Mouse (Mus musculus): ENCODE measurements around the gene Arap1. TPM values are rescaled to one million over a fixed set of nuclear protein-coding genes. Genes with fewer than 3 reads are reported as not detected.
A peak's percentile ranks its signal among the peaks of the same experiment; 100 is the strongest.

Gene Arap1
- total RNA-seq, 1 experiment from 2014 or later = 330 TPM

DNA sequence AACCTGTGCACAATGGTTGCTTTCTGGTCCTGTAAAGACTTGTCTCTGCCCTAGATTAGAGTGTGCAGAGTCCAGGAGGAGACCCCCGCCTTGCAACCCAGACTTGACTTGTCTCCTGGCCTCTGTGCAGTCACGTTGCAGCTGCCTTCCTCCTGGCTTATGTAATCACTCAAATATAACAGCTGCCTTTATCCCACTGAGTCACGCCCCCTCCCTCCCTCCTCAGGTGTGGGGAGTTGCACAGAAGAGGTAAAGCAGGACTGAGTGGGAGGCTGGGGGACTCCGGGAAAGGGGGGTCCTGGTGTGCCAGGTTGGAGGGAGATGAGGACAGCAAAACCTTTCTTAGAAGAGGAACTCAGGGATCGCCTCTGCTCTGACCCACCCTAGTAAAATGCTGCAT is 68.5 kb downstream of the Arap1 start:
- no peak for ATAC-seq (replicated peaks; ENCODE audit: insufficient number of reproducible peaks, low FRiP score, low TSS enrichment, poor library complexity, severe bottlenecking)

DNA sequence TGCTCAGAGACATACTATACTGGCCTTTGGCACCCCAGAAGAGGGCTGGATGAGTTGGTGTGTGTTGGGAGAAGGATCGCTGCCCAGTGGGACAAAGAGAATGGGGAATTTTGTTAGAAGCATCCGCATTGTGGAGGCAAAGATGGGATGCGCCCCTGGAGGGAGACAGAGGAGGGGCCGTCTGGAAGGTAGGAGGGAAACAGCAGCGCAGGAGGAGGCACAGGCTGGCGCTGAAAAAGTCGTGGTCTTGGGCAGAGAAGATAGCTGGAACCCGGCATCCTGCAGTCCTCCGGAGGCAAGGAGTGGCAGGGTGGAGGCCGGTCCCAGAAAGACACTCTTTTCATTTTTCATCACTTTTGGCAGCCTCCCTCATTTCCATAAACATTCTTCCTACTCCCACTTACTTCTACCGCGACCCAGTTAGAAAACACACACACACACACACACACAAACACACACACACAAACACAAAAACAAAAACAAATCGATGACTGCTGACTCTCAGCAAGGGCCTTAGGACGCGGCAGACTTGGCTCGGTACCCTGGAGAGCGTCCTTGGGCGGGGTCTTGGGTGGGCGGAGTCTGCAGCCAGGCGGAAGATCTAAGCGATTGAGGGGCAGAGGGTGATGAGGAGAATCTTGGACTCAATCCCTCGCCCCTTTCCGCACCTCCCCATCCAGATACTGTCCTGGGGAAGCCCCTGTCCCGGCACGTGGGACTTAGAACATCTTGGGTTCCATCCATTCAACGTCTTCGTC is 71.3 kb downstream of the Arap1 start:
- ATAC-seq (replicated peaks; ENCODE audit: insufficient number of reproducible peaks, low FRiP score, low TSS enrichment, poor library complexity, severe bottlenecking) = no peak

DNA sequence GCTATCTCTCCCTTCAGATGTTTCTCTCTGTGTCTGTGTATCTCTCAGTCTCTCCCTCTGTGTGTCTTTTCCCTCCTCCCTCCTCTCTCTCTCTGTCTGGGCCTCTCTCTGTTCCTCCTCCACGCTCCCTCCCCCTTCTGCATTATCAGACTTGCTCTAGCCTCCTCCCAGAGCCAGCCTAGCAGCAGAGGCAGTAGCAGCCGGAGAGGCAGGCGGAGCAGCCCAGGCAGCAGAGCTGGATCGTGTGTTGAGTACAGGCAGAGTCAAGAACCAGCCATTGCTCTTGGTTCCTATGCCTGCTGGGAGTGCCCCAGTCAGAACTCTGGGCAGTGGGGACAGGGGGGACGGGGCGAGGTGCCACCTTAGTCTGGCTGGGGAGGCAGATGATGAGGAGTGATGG is 73.7 kb downstream of the Arap1 start, which contains the start of gene Pde2a:
Gene Pde2a (plus strand): TSS at position 163 of the 400 bp plus-strand sequence.
- ATAC-seq (replicated peaks; ENCODE audit: insufficient number of reproducible peaks, low FRiP score, low TSS enrichment, poor library complexity, severe bottlenecking) = no peak

DNA sequence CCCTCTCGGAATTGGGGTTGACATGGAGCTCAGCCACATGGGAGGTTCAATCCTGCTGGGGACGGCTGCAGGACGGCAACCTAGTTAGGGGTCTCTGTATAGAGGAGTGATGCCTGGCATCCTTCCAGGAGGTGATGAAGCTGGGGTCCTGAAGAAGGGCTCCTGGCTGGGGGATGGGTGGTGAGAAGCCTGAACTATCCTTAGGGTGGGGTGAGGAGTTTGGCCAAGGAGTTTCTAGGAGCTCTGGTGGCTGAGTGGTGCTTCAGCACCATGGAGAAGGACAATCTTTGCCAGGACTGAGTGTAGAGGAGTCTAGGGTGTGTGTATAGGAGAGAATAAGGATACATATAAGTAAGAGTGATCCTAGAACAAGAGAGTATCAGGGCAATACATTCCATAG is 74.2 kb downstream of the Arap1 start:
- ATAC-seq (replicated peaks; ENCODE audit: insufficient number of reproducible peaks, low FRiP score, low TSS enrichment, poor library complexity, severe bottlenecking) = no peak

DNA sequence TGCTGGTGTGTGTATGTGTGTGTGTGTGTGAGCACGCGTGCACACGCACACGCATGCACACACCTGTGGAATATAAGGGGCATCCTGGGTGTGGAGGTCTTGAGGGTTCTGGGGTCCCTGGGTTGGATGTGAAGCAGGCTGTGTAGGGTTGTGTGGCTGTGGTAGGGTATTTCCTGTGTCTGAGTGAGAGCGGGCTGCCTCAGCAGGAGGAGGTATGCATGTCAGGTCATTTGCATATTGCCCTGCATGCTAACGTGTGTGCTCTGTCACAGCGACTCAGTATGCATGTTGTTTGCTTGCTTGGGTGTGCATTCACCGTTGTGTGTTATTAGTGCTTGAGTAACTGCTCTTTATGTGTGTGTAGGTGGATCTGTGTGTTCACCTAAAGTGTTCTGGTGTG is 74.8 kb downstream of the Arap1 start:
- ATAC-seq (replicated peaks; ENCODE audit: insufficient number of reproducible peaks, low FRiP score, low TSS enrichment, poor library complexity, severe bottlenecking) = peak; percentile 5; the same call in 1 of the 2 replicates

DNA sequence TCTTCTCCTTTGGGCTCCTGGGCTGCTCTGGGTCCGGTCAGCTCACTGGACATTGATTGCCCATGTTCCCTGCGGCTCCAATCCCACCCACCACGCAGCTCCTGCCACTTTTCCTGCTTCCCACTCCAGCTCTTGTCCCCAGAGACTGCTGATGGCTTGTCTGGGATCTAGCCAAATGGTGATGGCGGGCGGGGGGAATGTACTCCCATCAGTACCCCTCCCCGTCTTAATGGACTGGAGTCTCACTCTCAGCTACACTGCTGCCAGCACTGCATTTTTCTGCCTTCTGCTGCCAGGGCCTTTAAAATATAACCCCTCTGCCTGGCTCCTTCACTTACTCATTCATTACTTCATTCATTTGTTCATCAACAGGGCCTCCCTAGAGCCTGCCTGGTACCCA is 76.1 kb downstream of the Arap1 start:
- ATAC-seq (replicated peaks; ENCODE audit: insufficient number of reproducible peaks, low FRiP score, low TSS enrichment, poor library complexity, severe bottlenecking) = no peak

DNA sequence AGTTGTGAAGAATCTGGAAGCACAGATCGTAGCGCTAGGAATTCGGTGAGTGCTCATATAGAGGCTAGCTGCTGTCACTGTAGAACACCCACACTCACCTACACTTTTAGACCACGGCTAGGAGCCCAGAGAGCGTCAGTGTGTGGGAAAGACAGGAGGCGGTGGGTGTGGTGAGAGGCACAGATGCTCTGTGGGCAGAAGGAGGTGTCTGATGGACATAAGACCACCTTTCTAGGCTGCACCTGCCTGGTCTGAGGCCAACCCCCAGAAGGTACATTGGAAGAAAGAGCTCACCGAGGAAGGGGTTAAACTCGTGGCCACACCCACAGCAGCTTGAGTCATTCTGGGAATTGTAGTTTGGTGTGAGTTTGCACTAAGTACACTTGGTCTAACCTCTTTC is 78.8 kb downstream of the Arap1 start:
- ATAC-seq (replicated peaks; ENCODE audit: insufficient number of reproducible peaks, low FRiP score, low TSS enrichment, poor library complexity, severe bottlenecking) = no peak

DNA sequence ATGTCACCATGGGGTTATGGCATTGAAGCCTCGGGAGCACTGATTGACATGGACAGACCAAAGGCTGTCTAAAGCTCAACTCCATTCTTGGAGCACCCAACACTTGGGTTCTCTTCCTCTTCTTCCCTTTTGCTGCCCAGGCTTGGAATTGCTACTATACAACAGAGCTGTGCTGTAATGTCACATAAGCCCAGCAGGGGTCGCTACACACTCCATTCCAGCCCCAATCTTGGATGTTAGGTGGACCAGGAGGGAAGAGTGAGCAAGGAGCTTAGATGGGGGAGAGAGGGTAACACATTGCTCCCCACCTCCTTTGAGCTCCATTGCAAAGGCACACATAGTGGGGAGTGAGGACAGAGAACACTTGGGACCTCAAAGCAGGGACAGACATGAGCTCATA is 79.9 kb downstream of the Arap1 start:
- peak; percentile 52; the same call in 1 of the 2 replicates for ATAC-seq (replicated peaks; ENCODE audit: insufficient number of reproducible peaks, low FRiP score, low TSS enrichment, poor library complexity, severe bottlenecking)

DNA sequence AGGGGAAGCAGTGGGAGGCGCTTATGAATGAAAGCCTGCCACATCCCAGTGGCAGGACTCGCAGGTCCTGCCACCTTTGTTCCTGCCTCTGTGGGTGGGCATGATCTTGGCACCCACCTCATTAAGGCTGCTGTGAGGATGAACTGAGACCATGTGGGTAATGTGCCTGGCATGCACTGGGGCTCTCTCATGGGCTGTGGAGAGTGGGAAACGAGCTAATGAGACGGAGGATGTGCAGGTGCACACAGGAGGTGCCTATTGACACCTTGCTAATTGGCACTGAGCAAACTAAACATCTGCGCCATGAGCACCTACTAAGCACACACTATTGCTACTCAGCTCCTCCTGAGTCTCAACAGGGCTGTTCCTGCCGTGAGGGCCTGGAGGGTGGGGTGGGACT is 87.2 kb downstream of the Arap1 start:
- no peak for ATAC-seq (replicated peaks; ENCODE audit: insufficient number of reproducible peaks, low FRiP score, low TSS enrichment, poor library complexity, severe bottlenecking)

DNA sequence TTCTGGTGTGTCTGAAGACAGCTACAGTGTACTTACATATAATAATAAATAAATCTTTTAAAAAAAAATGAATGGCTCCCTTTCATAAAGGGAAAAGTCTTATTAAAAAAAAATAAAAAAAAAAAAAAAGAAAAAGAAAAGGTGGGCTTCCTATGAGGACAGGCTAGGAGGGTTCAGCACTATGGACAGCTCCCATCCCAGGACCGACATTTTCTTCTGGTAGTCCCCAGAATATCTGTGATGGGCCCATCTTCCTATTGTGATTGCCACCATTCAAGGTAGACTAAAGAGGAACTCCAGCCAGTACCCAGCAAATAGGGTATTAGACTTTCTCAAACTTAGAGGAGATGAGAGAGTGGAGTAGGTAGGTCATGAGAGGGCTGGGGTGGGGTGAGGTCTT is 90.0 kb downstream of the Arap1 start:
- no peak for ATAC-seq (replicated peaks; ENCODE audit: insufficient number of reproducible peaks, low FRiP score, low TSS enrichment, poor library complexity, severe bottlenecking)

DNA sequence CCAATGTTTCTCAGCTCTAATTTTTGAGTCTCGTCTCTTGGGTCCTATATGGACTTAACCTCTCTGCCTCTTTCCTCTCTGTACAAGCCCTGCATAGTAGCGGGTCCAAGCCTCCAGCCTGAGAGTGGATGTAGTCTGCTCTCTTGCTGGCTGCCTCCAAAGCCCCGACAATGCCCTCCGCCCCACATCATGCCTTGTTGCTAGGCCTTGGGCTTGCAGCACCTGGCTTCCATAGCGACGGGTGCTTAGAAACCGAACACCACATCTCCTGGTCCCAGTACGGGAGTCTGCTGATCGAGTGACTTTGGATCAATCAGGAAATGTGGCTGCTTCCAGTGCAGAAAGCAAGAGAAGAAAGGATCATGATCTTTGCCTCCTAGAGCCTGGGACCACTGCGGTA is 95.2 kb downstream of the Arap1 start:
- ATAC-seq (replicated peaks; ENCODE audit: insufficient number of reproducible peaks, low FRiP score, low TSS enrichment, poor library complexity, severe bottlenecking) = no peak

DNA sequence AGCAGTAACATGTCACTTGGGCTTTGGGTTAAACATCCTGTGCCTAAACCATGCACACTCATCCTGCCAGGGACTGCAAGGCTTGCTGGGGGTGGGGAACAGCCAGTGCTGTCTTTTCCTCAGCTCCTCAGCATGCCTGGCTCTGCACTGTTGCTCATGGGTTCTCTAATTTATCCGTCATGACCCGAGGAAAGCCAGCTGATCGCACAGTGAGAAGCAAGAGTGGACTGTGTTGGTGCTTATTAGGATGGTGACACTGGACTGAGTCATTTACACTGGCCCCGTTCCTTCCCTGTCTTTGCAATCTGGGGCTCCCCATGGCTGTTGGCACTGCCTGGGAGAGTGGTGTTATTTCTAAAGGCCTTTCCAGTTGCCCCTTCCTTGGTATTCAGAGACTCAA is 96.3 kb downstream of the Arap1 start:
- no peak for ATAC-seq (replicated peaks; ENCODE audit: insufficient number of reproducible peaks, low FRiP score, low TSS enrichment, poor library complexity, severe bottlenecking)

DNA sequence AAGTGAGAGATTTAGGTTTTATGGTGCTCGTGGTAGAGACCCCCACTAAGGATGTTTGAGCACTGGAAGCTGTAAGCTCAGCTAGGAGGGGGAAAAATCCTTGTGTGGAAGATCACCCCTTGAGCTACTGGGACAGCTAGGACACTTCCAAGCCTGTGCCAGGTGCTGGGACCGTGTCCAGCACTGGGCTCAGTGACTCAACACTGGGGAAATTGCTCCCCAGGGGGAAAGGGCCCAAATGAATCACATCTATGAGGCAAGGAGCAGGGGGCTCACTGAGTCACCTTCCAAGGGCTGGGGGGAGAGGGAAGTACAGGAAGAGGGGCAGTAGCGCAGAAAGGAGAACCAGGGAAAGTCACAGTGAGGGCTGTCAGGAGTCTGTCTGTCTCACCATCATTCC is 102.0 kb downstream of the Arap1 start:
- ATAC-seq (replicated peaks; ENCODE audit: insufficient number of reproducible peaks, low FRiP score, low TSS enrichment, poor library complexity, severe bottlenecking) = no peak

DNA sequence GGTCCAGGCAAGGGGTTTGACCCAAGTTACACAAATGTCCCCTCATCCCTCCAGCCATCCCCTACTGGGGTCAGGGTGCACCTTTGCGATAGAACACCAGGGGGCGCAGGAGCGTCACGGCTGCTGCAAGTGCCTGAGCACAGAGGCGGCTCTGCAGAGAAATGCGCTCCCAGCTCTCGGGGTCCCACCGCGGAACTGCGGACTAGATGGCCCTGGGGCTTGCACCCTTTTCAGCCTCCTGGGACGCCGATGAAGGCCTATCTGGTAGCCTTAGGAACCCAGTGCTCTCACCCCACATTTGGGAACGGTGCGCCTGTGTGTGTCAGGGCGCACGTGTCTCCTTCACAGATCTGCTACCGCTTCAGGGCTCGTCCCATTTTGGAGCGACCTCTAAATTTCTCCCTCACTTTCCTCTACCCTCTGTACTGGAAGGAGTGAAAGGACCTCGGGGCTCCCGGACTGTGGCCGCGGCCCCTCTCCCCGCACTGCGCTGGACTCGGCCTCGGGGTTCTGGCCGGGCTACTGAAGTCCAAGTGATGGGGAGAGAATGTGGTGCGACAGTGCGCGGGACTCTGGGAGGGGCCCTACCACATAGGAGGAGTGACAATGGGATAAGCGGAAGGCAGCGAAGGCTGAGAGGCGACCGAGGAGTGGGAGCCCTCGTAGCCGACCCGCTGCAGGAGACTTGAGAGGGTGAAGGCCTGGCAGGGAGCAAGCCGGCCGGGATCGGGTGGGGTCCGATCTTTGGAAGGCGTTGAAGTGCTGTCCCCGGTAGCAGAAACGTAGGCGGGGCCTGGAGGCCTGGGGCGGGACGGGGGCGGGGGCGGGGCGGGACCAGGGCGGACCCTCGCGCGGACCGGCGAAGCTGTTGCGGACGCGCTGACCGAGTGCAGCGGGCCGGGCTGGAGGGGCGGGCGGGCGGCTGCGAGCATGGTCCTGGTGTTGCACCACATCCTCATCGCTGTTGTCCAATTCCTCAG is 102.8 kb downstream of the Arap1 start:
- peak; percentile 63 for ATAC-seq (replicated peaks; ENCODE audit: insufficient number of reproducible peaks, low FRiP score, low TSS enrichment, poor library complexity, severe bottlenecking)

DNA sequence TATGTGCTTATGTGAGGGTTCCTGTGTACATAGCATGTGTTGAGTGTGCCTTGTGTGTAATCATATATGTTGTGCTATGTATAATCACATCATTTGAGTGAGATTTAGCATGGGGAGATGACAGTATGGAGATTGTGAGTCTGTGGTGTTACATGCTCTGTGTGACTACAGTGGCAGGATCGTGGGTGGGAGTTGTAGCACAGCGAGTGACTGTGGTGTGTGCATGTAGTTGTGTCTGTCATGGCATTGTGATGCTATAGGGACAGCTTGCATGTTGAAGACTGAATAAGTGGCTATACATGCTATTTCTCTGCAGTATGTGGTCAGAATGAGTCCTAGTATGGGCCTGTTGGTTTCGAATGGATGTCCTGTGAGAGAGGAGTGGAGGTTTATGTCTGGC is 104.8 kb downstream of the Arap1 start:
- ATAC-seq (replicated peaks; ENCODE audit: insufficient number of reproducible peaks, low FRiP score, low TSS enrichment, poor library complexity, severe bottlenecking) = no peak

DNA sequence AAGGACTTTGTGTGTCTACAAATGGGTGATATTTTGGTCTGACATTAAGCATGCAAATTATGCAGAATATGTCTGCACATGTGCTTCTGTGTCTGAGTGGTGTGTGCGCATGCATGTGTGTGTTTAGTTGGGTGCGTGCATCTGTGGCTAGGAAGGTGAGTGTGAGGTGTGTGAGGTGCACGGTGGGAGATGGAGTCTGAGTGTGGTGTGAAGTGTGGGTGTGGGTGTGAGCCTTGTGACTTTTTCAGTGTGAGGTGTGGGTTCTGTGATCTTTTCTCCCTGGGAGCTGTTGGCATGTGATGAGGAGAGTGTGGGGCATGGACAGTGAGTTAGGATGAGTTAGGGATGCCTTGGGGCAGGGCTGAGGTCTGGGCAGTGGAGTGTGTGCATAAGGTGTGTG is 105.4 kb downstream of the Arap1 start:
- no peak for ATAC-seq (replicated peaks; ENCODE audit: insufficient number of reproducible peaks, low FRiP score, low TSS enrichment, poor library complexity, severe bottlenecking)

DNA sequence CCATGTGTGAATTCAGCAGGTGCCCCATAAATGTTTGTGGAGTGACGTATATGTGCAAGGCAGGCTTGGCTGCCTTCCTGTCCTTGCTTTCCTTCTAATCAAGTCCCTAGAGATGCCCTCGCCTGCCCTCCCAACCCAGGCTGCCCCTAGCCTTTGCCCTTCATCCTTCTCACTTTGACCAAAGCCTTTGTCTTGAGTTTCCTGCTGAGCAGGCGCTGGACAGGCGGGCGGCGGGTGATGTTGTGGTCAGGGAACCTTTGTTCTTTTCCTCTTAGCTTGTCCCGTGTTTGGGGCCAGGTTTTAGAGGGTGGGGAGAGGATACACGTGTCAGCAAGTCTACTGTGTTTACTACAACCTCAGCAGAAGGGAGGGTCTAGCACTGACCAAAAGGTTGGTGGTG is 105.9 kb downstream of the Arap1 start:
- no peak; the same call in 1 of the 2 replicates for ATAC-seq (replicated peaks; ENCODE audit: insufficient number of reproducible peaks, low FRiP score, low TSS enrichment, poor library complexity, severe bottlenecking)

DNA sequence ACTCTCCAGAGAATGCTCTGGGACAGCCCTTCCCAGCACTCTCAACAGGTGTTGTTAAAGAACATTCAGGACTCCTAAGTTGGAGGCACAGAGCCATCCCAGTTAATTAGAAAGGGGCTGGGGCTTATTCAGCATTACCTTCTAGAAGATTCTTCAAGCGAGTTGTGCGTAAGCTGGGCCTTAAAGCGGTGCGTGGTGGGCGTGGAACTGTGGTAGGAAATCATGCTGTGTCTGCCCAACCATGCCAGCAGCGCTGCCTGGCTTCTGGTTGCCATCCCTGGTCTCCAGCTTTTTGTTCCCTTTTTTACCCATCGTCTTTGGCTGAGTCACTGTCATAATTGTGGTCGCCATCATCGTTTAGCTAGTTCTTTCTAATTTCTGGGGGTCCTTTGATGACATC is 106.6 kb downstream of the Arap1 start:
- no peak for ATAC-seq (replicated peaks; ENCODE audit: insufficient number of reproducible peaks, low FRiP score, low TSS enrichment, poor library complexity, severe bottlenecking)

DNA sequence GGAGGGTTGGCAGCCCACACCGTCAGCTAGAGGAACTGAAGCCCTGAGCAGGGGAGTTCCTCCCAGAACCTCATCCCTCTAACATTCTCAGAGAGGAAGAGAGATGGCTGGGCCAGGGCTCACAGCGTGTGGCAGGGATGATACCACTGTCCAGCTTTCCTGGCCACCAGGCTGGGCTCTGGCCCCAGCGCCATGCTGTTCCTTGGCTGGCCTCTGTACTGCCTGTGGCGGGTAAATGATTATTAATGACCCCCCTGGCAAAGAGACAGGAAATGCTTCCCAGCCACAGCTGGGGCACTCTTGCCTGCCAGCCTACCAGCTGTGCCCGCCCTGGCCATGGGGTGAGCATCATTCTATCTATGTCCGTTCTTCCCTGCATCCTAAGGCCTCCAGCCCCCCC is 107.3 kb downstream of the Arap1 start:
- no peak for ATAC-seq (replicated peaks; ENCODE audit: insufficient number of reproducible peaks, low FRiP score, low TSS enrichment, poor library complexity, severe bottlenecking)

DNA sequence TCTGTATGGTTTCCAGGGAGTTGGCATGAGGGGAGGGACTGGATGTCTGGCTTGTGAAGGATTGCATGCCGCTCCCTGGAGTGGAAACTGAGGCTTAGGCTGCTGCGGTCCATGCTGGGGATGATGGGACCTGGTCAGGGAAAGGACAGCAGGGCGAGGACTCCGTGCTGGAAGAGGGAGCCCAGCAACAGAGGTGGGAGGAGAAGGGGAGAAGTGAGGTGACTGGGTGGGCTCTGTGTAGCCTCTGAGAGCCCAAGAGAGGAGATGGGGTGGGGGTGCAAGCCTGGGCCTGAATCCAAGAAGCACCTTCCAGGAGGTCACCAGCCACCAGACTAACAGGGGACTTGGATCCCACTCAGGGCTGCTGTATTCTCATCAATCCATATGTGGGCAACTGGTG is 108.5 kb downstream of the Arap1 start:
- no peak for ATAC-seq (replicated peaks; ENCODE audit: insufficient number of reproducible peaks, low FRiP score, low TSS enrichment, poor library complexity, severe bottlenecking)

All from monocyte, adult 5-6 weeks (primary cell).